Mouse (Mus musculus): ENCODE measurements around the gene Plekha1. TPM values are rescaled to one million over a fixed set of nuclear protein-coding genes. Genes with fewer than 3 reads are reported as not detected.

Gene Plekha1
- polyA plus RNA-seq (2012; fragmentation: generic; extraction: Trizol): 13.4 TPM

GRCm38 (mm10) chr7:130865613-130866591 lies at the start of gene Plekha1:
Gene Plekha1, plus strand, starts transcription at chr7:130865756.
- no peaks in the 10 kb centered on the region for H3K36me3 ChIP-seq (ENCODE audit: control insufficient read depth, insufficient read depth)
- peaks cover 43% of the 10 kb centered on the region for H3K79me2 ChIP-seq (ENCODE audit: control insufficient read depth, insufficient read depth)
- no peak for TF ChIP-seq MAX (IDR thresholded peaks at IDR 0.05; ENCODE audit: low read depth)
- no peak for TF ChIP-seq CEBPB (IDR thresholded peaks at IDR 0.05; ENCODE audit: insufficient read depth, poor library complexity, severe bottlenecking)
- TF ChIP-seq MYOD1 (IDR thresholded peaks at IDR 0.05; ENCODE audit: control insufficient read depth in 1 of 3, insufficient read length in 2 of 3, low read depth in 2 of 3): peak in 2 of 3 experiments; percentile 29 to 78
- TF ChIP-seq E2F4 (IDR thresholded peaks at IDR 0.05; ENCODE audit: insufficient read depth): peak; percentile 66
- no peak for TF ChIP-seq SRF (IDR thresholded peaks at IDR 0.05; ENCODE audit: control insufficient read depth, insufficient read length, low read depth)
- TF ChIP-seq TCF3 (IDR thresholded peaks at IDR 0.05; ENCODE audit: insufficient read length, low read depth): no peak
- TF ChIP-seq TCF12 (IDR thresholded peaks at IDR 0.05; ENCODE audit: insufficient read depth, poor library complexity, severe bottlenecking): no peak
- no peak for TF ChIP-seq USF1 (IDR thresholded peaks at IDR 0.05; ENCODE audit: low read depth)
- TF ChIP-seq REST (IDR thresholded peaks at IDR 0.05; ENCODE audit: insufficient read depth, insufficient read length): no peak
- peak in 2 of 3 experiments; percentile 56 to 74 for TF ChIP-seq MYOG (IDR thresholded peaks at IDR 0.05; ENCODE audit: control insufficient read depth in 1 of 3, insufficient read depth in 1 of 3, insufficient read length in 2 of 3, low read depth in 2 of 3)
- TF ChIP-seq POLR2A (IDR thresholded peaks at IDR 0.05; ENCODE audit: insufficient read length, low read depth): peak; percentile 93
- TF ChIP-seq POLR2AphosphoS2 (IDR thresholded peaks at IDR 0.05; ENCODE audit: insufficient read length, low read depth): peak; percentile 79
- H3ac ChIP-seq (ENCODE audit: control insufficient read depth, insufficient read length): peak within 1 kb of the TSS; percentile 92
- peak within 1 kb of the TSS; percentile 79 for H3K4me2 ChIP-seq (ENCODE audit: low read depth)
- H3K27me3 ChIP-seq (ENCODE audit: control insufficient read depth, insufficient read depth, insufficient read length): no peaks in the 10 kb centered on the region
- peak within 1 kb of the TSS; percentile 54 for H3K4me3 ChIP-seq

- Histone ChIP-seq H3ac (ENCODE audit: control insufficient read depth, insufficient read length) (no peak overlapping the region), H3K36me3 (ENCODE audit: control insufficient read depth, insufficient read depth) (no peaks in the 10 kb centered on the region), H3K27me3 (ENCODE audit: control insufficient read depth, insufficient read depth, insufficient read length) (no peaks in the 10 kb centered on the region), H3K79me2 (ENCODE audit: control insufficient read depth, insufficient read depth) (no peaks in the 10 kb centered on the region), H3K4me3 (no peak overlapping the region), H3K4me2 (ENCODE audit: low read depth) (no peak overlapping the region)
- no peak for TF ChIP-seq POLR2A (IDR thresholded peaks at IDR 0.05; ENCODE audit: insufficient read length, low read depth)
- no peak for TF ChIP-seq E2F4 (IDR thresholded peaks at IDR 0.05; ENCODE audit: insufficient read depth)
- no peak for TF ChIP-seq REST (IDR thresholded peaks at IDR 0.05; ENCODE audit: insufficient read depth, insufficient read length)
- TF ChIP-seq CEBPB (IDR thresholded peaks at IDR 0.05; ENCODE audit: insufficient read depth, poor library complexity, severe bottlenecking): no peak
- TF ChIP-seq TCF12 (IDR thresholded peaks at IDR 0.05; ENCODE audit: insufficient read depth, poor library complexity, severe bottlenecking): no peak
- TF ChIP-seq POLR2AphosphoS2 (IDR thresholded peaks at IDR 0.05; ENCODE audit: insufficient read length, low read depth): no peak
- TF ChIP-seq TCF3 (IDR thresholded peaks at IDR 0.05; ENCODE audit: insufficient read length, low read depth): no peak
Measured at GRCm38 (mm10) chr7:130816243-130816642, 49.3 kb upstream of the Plekha1 start.

- Histone ChIP-seq H3K36me3 (ENCODE audit: control insufficient read depth, insufficient read depth) (no peaks in the 10 kb centered on the region), H3K79me2 (ENCODE audit: control insufficient read depth, insufficient read depth) (no peaks in the 10 kb centered on the region), H3K4me3 (no peak overlapping the region), H3K27me3 (ENCODE audit: control insufficient read depth, insufficient read depth, insufficient read length) (no peaks in the 10 kb centered on the region), H3ac (ENCODE audit: control insufficient read depth, insufficient read length) (no peak overlapping the region), H3K4me2 (ENCODE audit: low read depth) (no peak overlapping the region)
- TF ChIP-seq TCF12 (IDR thresholded peaks at IDR 0.05; ENCODE audit: insufficient read depth, poor library complexity, severe bottlenecking): no peak
- no peak for TF ChIP-seq MYOG (IDR thresholded peaks at IDR 0.05; ENCODE audit: control insufficient read depth in 1 of 3, insufficient read depth in 1 of 3, insufficient read length in 2 of 3, low read depth in 2 of 3)
- no peak for TF ChIP-seq TCF3 (IDR thresholded peaks at IDR 0.05; ENCODE audit: insufficient read length, low read depth)
- no peak for TF ChIP-seq E2F4 (IDR thresholded peaks at IDR 0.05; ENCODE audit: insufficient read depth)
- TF ChIP-seq POLR2A (IDR thresholded peaks at IDR 0.05; ENCODE audit: insufficient read length, low read depth): no peak
- TF ChIP-seq SRF (IDR thresholded peaks at IDR 0.05; ENCODE audit: control insufficient read depth, insufficient read length, low read depth): no peak
- no peak for TF ChIP-seq REST (IDR thresholded peaks at IDR 0.05; ENCODE audit: insufficient read depth, insufficient read length)
- TF ChIP-seq MAX (IDR thresholded peaks at IDR 0.05; ENCODE audit: low read depth): no peak
- TF ChIP-seq MYOD1 (IDR thresholded peaks at IDR 0.05; ENCODE audit: control insufficient read depth in 1 of 3, insufficient read length in 2 of 3, low read depth in 2 of 3): no peak
- no peak for TF ChIP-seq USF1 (IDR thresholded peaks at IDR 0.05; ENCODE audit: low read depth)
- TF ChIP-seq POLR2AphosphoS2 (IDR thresholded peaks at IDR 0.05; ENCODE audit: insufficient read length, low read depth): no peak
- TF ChIP-seq CEBPB (IDR thresholded peaks at IDR 0.05; ENCODE audit: insufficient read depth, poor library complexity, severe bottlenecking): no peak
Measured at GRCm38 (mm10) chr7:130818813-130819212, 46.7 kb upstream of the Plekha1 start.

GRCm38 (mm10) chr7:130819624-130820023 lies 45.9 kb upstream of the Plekha1 start:
- no peak overlapping the region for H3ac ChIP-seq (ENCODE audit: control insufficient read depth, insufficient read length)

More at GRCm38 (mm10) chr7:130819624-130820023, 45.9 kb upstream of the Plekha1 start:
- Histone ChIP-seq H3K4me2 (ENCODE audit: low read depth) (no peak overlapping the region), H3K27me3 (ENCODE audit: control insufficient read depth, insufficient read depth, insufficient read length) (no peaks in the 10 kb centered on the region), H3K79me2 (ENCODE audit: control insufficient read depth, insufficient read depth) (no peaks in the 10 kb centered on the region), H3K4me3 (no peak overlapping the region), H3K36me3 (ENCODE audit: control insufficient read depth, insufficient read depth) (no peaks in the 10 kb centered on the region)
- TF ChIP-seq TCF12 (IDR thresholded peaks at IDR 0.05; ENCODE audit: insufficient read depth, poor library complexity, severe bottlenecking): no peak
- TF ChIP-seq POLR2AphosphoS2 (IDR thresholded peaks at IDR 0.05; ENCODE audit: insufficient read length, low read depth): no peak
- no peak for TF ChIP-seq MYOG (IDR thresholded peaks at IDR 0.05; ENCODE audit: control insufficient read depth in 1 of 3, insufficient read depth in 1 of 3, insufficient read length in 2 of 3, low read depth in 2 of 3)
- no peak for TF ChIP-seq E2F4 (IDR thresholded peaks at IDR 0.05; ENCODE audit: insufficient read depth)
- TF ChIP-seq TCF3 (IDR thresholded peaks at IDR 0.05; ENCODE audit: insufficient read length, low read depth): no peak
- no peak for TF ChIP-seq POLR2A (IDR thresholded peaks at IDR 0.05; ENCODE audit: insufficient read length, low read depth)
- TF ChIP-seq MYOD1 (IDR thresholded peaks at IDR 0.05; ENCODE audit: control insufficient read depth in 1 of 3, insufficient read length in 2 of 3, low read depth in 2 of 3): no peak
- TF ChIP-seq SRF (IDR thresholded peaks at IDR 0.05; ENCODE audit: control insufficient read depth, insufficient read length, low read depth): no peak
- TF ChIP-seq REST (IDR thresholded peaks at IDR 0.05; ENCODE audit: insufficient read depth, insufficient read length): no peak
- TF ChIP-seq USF1 (IDR thresholded peaks at IDR 0.05; ENCODE audit: low read depth): no peak
- no peak for TF ChIP-seq MAX (IDR thresholded peaks at IDR 0.05; ENCODE audit: low read depth)
- no peak for TF ChIP-seq CEBPB (IDR thresholded peaks at IDR 0.05; ENCODE audit: insufficient read depth, poor library complexity, severe bottlenecking)
